Mouse (Mus musculus) retina, embryonic 14.5 days (tissue): ENCODE measurements around the gene 1500011B03Rik.
"Not testable (repeated sequence)": the region's sequence is repeated elsewhere in the genome, so short reads cannot be mapped to it uniquely, and the experiment has no call there.

Experiments used
- DNase-seq: peaks from one replicate; pipeline ENCODE4 v3.0.0-alpha.2; 2015; ENCODE audit warnings: low spot score

1500011B03Rik gene

DNA sequence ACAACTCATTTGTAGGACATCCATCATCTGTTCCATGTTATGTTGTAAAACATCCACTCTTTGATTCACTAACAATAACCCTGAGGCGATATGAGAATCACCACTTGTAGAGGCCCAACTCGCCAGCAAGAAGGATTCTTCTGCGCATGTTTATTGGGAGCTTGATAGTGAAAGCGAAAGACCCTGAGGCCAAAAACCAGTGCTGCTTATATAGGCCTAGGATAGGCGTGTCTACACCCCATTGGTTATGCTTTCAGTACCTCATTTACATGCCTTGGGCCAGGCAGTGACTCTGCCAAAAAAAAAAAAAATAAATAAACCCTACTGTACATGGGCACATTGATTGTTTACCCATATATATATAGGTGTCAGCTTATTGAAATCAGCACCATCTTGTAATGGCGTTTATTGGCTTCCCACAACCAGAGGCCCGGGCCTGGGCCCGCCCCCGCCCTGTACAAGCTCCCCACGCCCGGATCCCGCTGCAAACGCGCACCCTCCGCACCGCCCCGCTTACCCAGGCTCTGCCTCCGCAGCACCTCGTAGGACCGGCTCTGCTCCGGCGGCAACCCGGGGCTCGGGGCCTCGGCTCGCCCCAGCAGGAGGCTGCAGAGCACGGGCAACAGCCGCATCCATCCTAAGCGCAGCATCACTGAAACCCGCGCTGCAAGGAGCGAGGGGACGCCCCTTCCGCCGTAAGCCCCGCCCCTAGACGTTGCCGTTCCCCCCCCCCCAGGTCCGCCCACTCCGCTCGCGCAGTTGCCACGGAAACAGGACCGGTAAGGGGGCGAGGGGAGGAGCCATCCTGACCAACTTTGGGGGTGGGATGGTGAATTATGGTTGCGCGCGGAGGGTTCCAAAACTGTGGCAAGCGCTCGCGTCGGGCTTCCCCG is at the start of gene 1500011B03Rik:
1500011B03Rik (minus strand) TSS at position 673 of the 893 bp plus-strand sequence.
- peak; percentile 88 for DNase-seq

DNA sequence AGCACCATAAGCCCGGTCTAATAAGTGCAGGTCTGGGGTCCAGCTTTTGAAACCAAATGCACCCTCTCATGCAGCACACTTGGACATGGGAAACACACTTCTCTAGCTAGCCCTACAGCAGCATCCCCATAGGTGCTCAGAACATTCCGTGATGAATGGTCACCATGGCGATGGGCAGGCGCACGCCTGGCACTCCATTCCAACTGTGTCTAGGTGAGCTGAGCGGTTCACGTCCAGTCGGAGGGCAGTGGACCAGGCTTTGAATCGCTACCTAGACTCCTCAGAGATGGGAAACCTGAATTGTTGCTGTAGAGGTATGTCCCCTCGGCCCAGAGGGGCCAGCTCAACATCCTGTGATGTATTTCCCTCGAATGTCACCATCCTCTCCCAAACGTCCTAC is 42.0 kb upstream of the 1500011B03Rik start:
- DNase-seq: no peak

DNA sequence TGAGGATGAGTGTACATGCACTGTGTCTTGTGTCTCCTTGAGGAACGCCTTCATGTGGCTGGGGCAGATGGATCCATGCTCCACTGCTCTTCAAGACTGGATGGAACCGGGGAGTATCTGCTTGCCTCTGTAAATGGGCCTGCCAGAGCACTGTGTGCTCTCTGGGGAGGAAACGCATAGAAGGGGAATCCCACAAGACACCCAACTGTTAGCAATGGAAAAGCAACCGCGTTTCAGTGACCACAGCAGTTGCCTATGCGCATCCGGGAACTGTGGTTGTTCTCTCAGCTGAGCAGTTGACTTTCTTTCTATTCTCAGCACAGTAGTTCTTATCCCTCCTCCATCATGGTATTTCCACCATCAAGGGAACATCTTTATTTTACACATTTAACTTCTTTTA is 41.5 kb upstream of the 1500011B03Rik start:
- DNase-seq: no peak

DNA sequence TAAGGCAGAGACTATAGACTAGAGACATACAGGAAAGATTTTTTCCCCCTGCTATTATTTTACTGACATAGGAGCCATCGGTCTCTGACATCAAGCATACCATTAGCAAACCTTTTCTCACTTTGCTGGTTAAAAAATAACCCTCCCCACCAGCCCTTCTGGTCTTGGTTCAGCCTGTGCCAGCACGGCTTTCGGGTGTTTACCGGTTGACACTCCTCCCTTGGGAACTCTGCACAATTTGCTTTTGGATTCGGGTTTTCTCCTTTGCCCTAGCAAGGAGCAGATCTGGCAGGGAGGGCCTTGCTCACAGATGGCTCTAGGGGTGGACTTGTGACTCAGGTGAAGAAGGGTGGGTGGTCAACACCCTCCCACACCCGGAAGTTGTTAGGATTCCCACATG is 38.5 kb upstream of the 1500011B03Rik start:
- DNase-seq: no peak

DNA sequence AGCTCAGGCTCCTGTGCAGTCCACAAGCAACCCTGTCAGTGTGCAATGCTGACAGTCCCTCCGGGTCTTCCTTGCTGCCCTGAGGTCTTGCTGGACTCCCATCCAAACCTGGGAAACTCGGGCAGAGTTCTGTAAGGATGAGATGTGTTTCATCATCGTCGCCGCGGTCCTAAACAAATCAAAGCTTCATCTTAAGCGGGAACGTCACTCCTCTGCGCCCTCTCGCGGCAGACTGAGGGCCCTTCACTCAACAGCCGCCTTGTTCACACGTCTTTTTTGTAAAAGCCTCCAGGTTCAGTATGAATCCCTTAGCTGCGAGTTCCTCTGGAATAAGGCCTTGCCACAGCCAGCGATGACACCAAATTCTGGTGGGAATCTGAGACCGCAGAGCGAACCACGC is 36.0 kb upstream of the 1500011B03Rik start:
- peak; percentile 95 for DNase-seq

DNA sequence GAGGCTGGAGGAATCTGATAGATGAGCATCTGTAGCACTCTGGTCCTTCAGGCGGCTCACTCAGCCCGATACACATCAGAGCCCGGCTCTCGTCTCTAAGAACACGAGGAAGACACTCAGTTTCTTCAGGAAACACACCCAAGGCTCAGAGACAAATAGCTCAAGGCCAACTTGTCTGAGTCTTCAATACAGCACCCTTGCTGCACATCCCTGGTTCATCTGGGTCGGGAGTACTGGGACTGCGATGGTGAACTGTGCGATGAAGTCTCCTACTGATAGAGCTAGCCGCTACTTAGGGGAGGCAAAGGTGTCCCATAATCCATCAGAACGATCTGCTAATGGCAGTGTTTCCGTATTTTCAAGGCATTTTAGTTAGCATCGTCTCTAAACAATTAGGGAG is 35.3 kb upstream of the 1500011B03Rik start, which contains the start of gene Gm9936:
Gm9936 (minus strand) TSS at position 101 of the 400 bp plus-strand sequence.
- no peak for DNase-seq

DNA sequence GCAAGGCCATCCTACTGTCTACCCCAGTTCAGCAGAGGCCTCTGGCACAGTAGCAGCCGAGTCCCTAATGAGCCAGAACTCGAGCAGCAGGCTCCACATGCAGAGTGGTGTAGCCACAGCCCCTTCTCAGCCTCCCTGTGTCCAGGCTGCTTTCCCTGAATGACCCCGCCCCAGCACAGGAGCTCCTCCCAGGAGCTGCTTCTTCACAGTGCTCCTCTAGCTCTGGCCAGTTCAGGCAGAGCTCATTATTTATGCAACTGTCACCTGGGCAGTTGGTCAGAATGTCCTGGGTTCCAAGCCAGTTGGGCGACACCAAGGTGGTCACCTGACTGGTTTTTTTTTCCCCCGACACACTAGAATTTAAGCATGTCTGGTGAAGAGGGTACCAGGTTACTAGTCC is 30.1 kb upstream of the 1500011B03Rik start, which contains the start of gene 4930519G04Rik:
4930519G04Rik (plus strand) TSS at position 301 of the 400 bp plus-strand sequence.
- not testable (repeated sequence) for DNase-seq

DNA sequence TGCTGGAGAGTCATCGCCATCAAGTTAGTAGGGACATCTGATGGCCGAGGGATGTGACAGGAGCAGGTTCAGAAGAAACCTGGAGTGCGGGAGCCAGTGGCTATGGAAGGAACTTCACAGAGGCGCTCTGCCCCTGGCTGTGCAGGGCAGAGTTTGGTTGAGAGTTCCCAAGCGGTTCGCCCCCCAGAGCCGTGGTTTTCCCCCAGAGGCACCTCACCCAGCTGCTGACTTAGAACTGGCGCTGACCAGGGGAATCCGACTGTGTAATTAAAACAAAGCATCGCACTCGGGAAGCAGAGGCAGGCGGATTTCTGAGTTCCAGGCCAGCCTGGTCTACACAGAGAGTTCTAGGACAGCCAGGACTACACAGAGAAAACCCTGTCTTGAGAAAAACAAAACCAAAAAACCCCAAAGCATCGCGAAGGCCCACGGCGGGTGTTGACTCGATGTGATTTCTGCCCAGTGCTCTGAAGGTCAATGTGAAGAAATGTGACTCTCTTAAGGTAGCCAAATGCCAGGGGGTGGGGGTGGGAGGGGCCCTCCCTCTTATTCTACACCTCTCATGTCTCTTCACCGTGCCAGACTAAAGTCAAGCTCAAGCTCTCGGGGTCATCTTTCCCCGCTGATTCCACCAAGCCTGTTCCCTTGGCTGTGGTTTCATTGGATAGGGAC is 28.4 kb upstream of the 1500011B03Rik start:
- DNase-seq: no peak

DNA sequence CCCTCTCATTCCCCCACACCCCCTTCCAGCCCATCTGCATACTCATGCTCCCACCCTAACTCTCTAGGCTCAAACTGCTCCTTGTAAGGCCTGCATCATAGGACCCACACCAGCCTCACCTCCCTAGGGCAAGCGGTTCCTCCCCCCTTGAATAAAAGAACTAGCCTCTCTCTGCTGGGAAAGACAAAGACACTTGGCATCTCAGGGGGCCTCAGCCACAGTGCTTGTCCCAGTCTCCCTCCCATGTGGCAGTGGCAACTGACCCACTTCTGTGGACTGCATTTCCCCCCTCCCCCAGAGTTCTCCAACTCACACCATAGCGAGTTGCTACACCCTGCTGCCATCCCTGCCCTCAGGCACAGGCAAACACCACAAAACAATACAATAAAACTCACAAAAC is 21.1 kb upstream of the 1500011B03Rik start:
- DNase-seq: peak; percentile 58

DNA sequence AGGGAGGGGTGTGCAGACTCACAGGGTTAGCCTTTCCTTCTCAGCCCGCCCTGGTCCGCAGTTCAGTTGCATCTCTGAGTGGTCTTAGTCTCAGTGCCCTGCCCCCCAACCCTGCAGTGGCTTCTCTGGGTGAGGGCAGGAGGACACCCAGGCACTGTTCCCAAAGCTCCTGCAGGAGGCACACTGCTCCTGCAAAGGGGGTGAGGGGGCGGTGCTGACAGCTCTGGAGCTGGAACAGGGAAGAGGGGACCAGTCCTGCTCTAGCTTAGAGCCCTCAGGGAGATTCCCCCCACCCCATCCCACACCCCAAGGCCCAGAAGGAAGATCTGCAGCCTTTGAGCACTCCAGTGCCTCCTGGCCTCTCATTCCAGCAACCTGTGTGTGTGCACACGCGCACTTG is 19.4 kb upstream of the 1500011B03Rik start:
- no peak for DNase-seq

DNA sequence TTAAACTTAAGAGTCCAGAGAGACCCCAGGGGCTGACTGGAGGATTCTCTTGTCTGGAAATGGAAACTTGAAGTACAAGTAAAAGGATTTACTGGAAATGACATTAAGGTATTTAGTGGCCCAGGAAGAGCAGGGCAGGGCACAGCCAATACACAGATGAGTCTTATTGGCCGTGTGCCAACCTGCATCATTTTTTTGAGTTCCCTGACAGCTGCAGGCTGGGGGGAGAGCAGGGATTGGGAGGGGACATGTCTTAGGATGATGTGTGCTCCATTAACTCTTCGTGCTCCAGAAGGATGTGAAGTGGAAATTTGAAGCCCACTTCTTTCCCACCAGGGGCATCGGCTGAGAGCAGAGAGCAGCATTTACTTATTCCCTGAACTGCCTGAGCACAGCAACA is 18.9 kb upstream of the 1500011B03Rik start:
- DNase-seq: peak; percentile 47

DNA sequence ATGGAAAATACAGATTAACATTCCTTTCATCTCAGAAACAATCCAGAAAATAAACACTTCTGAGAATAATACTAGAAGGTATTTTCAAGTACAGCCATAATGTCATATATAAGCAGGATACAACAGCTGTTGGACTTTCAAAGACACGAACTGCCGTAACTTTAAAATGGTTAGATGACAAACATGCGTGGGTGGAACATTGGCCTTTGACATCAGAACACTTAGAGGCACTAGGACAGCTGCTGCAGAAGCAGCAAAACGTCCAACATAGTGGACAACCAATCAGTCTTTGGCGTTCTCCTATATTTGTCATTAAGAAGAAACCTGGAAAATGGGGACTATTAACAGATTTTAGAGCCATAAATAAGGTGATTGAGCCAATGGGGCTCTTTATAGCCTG is 17.2 kb upstream of the 1500011B03Rik start:
- DNase-seq: not testable (repeated sequence)

DNA sequence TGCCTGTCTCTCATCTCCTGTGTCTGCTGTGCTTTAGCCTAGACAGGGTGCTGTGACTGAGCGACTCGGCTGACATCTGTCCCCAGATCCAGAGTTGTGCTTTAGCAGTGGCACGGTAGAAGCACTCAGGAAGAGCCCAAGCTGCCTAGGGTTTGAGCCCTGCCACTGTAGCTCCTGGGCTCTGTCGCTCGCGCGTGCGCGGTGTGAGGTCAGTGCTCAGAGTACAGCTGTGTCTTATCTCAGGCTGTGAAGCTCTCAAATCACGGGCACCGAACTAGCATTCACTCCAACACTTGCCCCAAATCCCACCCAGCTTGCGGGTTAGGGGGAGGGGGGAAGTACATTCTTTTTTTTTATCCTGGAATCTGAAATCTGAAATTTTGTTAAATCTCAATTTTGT is 13.6 kb upstream of the 1500011B03Rik start:
- DNase-seq: no peak

DNA sequence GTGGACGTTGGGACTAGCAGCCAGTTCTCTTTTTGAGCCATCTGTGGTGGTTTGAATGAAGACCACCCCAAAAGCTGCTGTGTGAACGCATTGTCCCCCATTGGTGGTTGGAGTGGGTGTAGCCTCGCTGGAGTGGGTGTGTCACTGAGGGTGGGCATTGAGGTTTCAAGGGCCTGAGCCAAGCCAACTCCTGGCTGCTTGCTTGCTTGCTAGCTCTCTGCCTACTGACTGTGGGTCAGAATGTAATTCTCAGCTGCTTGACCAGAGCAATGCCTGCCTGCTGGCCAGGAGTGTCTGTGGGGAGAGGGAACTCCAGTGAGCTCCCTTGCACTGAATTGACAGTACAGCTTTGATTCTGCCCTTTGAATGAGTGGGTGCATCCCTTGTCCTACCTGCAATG is 6.5 kb upstream of the 1500011B03Rik start:
- DNase-seq: no peak

DNA sequence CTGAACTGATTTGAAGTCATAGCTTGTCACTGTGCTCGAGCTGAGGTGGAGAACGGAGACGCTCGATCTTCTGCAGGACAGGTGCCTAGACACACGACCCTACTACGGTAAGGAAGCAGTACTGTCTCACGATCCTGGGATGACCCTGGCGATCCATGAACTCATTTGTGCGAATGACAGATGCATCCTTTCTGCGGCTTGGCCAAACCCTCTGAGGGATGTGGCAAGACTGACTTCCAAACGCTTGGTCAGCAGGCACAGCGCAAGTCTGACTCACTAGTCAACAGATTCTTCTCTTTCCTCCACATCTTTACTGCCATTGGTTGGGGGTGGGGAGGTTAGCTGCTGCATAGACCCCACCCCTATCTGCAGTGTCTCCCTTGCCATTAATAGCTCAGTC is 4.2 kb upstream of the 1500011B03Rik start:
- no peak for DNase-seq

DNA sequence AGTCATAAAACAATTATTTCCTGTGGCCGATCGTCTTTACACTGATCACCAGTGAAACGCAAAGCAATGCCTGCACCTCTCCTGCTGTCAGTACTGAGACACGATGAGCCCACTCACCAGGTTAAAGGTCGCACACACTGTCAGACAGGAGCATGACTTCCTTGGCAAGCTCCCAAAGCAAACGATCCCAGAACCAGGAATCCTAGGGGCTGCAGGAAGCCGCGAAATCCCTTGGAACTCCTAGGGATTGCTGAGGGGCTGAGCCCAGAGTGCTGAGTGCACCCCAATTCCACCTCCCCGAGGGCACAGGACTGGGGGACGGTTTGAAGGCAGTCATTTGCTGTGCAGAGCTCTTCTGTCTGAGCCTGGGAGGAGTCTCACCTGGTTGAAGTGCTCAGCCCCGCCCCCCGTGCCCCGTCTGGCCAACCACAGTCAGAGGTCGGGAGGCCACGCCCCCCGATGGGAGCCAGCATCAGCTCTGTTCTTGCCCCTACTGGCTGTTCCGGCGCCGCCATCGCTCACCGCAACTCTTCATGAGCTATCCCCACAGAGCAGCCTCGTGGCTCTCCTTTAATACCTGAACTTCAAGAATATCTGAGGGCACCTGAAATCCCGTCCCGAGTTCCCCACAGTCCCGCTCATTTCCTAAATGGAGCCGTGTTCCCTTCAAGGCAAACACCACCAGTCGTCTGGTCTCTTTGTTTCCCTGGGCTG is 2.9 kb upstream of the 1500011B03Rik start:
- peak; percentile 93 for DNase-seq

DNA sequence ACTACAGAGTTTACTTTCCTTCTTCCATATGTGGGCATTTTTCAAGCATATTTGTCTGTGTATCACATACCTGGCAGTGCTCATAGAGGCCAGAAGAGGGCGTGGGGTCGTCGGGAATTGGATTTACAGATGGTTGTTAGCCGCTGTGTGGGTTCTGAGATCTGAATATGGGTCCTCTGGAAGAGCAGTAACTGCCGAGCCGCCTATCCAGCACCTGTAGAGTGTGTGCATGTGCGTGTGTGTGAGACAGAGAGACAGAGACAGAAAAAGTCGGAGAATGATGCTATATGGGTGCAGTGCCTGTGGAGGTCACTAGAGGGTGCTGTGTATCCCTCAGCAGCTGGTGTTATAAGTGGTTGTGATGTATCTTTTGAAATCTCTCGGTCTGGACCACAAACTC is 929 bp upstream of the 1500011B03Rik start:
- peak; percentile 78 for DNase-seq

DNA sequence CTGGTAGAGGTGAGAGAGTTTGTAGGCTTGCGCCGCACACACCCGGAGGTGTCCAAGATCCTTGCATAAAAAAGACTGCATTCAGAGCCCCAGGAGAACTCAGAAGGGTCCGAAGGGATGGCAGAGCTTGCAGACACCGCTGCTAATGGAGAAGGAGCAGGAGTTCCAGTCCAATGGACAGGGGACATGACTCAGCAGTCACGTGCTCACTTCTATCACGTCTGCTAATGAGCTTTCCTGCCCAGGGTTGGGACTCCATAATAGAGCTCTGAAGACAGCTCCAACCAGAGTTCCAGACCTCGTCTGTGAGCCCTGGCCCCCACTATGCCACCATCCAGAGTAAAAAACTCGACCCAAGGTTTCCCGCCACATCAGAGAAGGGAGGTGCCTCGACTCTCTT is 5.1 kb downstream of the 1500011B03Rik start:
- no peak for DNase-seq

DNA sequence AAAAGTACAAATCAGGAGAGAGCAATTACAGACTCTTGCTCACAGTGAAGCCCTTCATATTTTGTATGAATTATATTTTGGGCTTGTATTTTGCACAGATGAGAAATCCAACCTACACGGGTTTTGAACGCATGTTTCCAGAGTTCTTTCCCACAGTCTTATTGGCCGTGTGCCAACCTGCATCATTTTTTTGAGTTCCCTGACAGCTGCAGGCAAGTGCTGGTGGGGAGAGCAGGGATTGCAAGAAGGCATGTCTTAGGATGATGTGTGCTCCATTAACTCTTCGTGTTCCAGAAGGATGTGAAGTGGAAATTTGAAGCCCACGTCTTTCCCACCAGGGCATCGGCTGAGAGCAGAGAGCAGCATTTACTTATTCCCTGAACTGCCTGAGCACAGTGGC is 6.7 kb downstream of the 1500011B03Rik start:
- peak; percentile 27 for DNase-seq

DNA sequence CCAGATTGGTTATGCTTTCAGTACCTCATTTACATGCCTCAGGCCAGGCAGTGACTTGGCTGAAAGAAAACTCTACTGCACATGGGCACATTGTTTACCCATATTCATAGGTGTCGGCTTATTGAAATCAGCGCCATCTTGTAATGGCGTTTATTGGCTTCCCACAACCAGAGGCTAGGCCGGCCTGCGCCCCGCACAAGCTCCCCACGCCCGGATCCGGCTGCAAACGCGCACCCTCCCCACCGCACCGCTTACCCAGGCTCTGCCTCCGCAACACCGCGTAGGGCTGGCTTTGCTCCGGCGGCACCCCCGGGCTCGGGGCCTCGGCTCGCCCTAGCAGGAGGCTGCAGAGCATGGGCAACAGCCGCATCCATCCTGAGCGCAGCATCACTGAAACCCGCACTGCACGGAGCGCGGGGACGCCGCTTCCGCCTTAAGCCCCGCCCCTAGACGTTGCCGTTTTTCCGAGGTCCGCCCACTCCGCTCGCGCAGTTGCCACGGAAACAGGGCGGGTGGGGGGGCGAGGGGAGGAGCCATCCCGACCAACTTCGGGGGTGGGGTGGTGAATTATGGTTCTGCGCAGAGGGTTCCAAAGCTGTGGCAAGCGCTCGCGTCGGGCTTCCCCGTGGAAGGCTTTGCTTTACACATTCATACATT is 9.6 kb downstream of the 1500011B03Rik start:
- peak; percentile 90 for DNase-seq

DNA sequence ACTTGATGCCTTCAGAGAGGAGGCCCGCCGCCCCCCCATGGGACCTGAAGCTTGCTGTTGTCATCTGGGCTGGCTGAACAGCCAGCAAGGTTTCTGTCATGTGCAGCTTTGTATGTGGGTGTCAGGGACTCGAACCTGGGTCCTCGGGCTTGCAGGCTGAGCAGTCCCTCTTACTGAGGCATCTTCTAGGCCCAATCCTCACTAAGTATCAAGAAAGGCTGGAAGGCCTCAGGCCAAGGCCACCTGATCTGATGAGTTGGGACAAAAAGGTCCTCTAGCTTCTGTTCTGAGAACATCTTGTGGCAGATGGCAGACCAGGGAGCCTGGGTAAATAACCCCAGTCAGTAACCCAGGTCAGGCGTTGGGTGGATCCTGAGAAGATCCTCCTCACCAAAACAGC is 13.4 kb downstream of the 1500011B03Rik start:
- DNase-seq: no peak

DNA sequence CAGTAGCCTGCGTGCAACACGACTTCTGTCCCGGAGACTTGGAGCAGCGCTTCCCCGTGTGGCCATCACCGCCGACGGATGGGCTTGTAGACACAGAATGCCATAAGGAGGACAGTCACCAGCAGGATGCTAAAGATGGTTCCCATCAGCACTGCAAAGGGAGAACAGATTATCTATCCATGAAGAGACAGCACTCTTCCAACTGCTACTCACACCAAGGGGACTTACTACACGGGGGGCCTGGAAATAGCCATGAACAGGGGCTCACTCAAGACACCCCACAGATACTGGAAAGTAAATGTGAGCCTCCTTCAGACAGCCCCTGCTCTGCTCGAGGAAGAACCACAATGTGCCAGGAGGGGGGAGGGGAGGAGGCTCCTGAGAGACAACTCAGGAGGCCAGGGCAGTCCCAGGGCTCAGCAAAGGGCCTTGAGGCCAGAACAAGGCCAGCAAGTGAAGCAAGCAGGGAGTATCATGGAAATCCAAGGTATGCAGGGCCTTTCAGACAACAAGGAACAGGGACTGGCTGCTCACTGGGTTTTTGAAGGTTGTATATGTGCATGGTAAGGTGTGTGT is 14.0 kb downstream of the 1500011B03Rik start:
- no peak for DNase-seq
